Mouse (Mus musculus) heart, embryonic 14.5 days (tissue): Measurements from ENCODE around the gene Rab3il1. TPM values are rescaled to one million over a fixed set of nuclear protein-coding genes. Genes with fewer than 3 reads are reported as not detected.

Experiments used
- ATAC-seq: fragments of 200-750 bp; cut with Nextera tagmentation; 2 replicates; pipeline ENCODE4 v1.8.0; 2017; ENCODE audit warnings: low read depth, moderate TSS enrichment; ENCODE audit not compliant: insufficient number of reproducible peaks, insufficient read depth, low FRiP score
- H3K27ac ChIP-seq, 2 experiments: fragments of 200-500 bp in 1 of 2; fragments of 300-500 bp in 1 of 2; sonication (generic) in 1 of 2; replicated peaks in 1 of 2; 2 replicates each; pipeline ENCODE4 v1.5.1; 2012 to 2014; ENCODE audit warnings: low read depth in 2 of 2, low read length in 2 of 2, control low read depth in 1 of 2, mild to moderate bottlenecking in 1 of 2, mixed read lengths in 1 of 2; ENCODE audit not compliant: control insufficient read depth in 1 of 2, insufficient read depth in 1 of 2
- H3K27me3 ChIP-seq: fragments of 300-500 bp; sonication (generic); 2 replicates; pipeline ENCODE4 v1.6.1; 2014; ENCODE audit warnings: mild to moderate bottlenecking, low read length, control low read depth; ENCODE audit not compliant: control insufficient read depth, insufficient read depth
- H3K36me3 ChIP-seq: fragments of 300-500 bp; sonication (generic); 2 replicates; pipeline ENCODE4 v1.6.1; 2014; ENCODE audit warnings: mild to moderate bottlenecking, control low read depth, low read length, mixed read lengths; ENCODE audit not compliant: control insufficient read depth, insufficient read depth
- H3K4me1 ChIP-seq, 2 experiments: fragments of 200-500 bp in 1 of 2; fragments of 300-500 bp in 1 of 2; sonication (generic) in 1 of 2; 2 replicates each; pipeline ENCODE4 v1.6.1; 2012 to 2014; ENCODE audit warnings: low read length in 2 of 2, control low read depth in 1 of 2, mixed read lengths in 1 of 2; ENCODE audit not compliant: control insufficient read depth in 2 of 2, insufficient read depth in 2 of 2
- H3K4me2 ChIP-seq: fragments of 300-500 bp; sonication (generic); 2 replicates; pipeline ENCODE4 v1.6.1; 2014; ENCODE audit warnings: mild to moderate bottlenecking, low read length
- H3K4me3 ChIP-seq, 2 experiments: fragments of 200-500 bp in 1 of 2; fragments of 300-500 bp in 1 of 2; sonication (generic) in 1 of 2; 2 replicates each; pipeline ENCODE4 v1.5.1; 2012 to 2014; ENCODE audit warnings: low read length in 2 of 2, mild to moderate bottlenecking in 2 of 2, control low read depth in 1 of 2, low read depth in 1 of 2, moderate library complexity in 1 of 2; ENCODE audit not compliant: control insufficient read depth in 1 of 2, insufficient read depth in 1 of 2
- H3K9ac ChIP-seq: fragments of 300-500 bp; sonication (generic); 2 replicates; pipeline ENCODE4 v1.6.1; 2014; ENCODE audit warnings: mild to moderate bottlenecking, low read length
- H3K9me3 ChIP-seq: fragments of 300-500 bp; sonication (generic); 2 replicates; pipeline ENCODE4 v1.6.1; 2016; ENCODE audit warnings: low read length, control low read depth; ENCODE audit not compliant: control insufficient read depth
- WGBS: fragments of 180-500 bp; shearing (Covaris S2); extraction: QIAGEN DNeasy Blood & Tissue Kit; methylation state at CpG from one replicate; pipeline ENCODE4 v1.1.7; 2014; 5-methylcytosine and 5-hydroxymethylcytosine counted together
- polyA plus RNA-seq: library from polyadenylated mRNA; unstranded; fragments of >200 nt; fragmentation: Nextera tagmentation; extraction: Ambion mirVana; gene quantifications from 2 replicates; pipeline ENCODE4 v1.2.1, GENCODE M21; 2014

Gene Rab3il1
- polyA plus RNA-seq, 1 experiment from 2014 or later: 27.6 TPM

GRCm38 (mm10) chr19:10017637-10018526 lies 16.4 kb downstream of the Rab3il1 start:
- peak overlapping the region; percentile 82 for H3K9ac ChIP-seq
- peak; percentile 94 for ATAC-seq
- no peaks in the 10 kb centered on the region for H3K27me3 ChIP-seq
- peaks cover 30 to 54% of the 10 kb centered on the region in 2 experiments for H3K4me1 ChIP-seq
- H3K9me3 ChIP-seq: no peaks in the 10 kb centered on the region
- peak overlapping the region; percentile 58 to 68 for H3K4me3 ChIP-seq
- WGBS: 6% methylated on average over 43 of the region's 44 CpGs
- peak overlapping the region; percentile 37 to 73 for H3K27ac ChIP-seq
- H3K4me2 ChIP-seq: peak overlapping the region; percentile 97
- H3K36me3 ChIP-seq: no peaks in the 10 kb centered on the region

- Histone ChIP-seq H3K27me3 (no peaks in the 10 kb centered on the region), H3K9ac (peak overlapping the region; percentile 82), H3K4me3 (peak overlapping the region; percentile 58 to 68), H3K9me3 (no peaks in the 10 kb centered on the region), H3K4me1 (peaks cover 25 to 52% of the 10 kb centered on the region in 2 experiments), H3K4me2 (peak overlapping the region; percentile 97), H3K36me3 (no peaks in the 10 kb centered on the region), H3K27ac (peak overlapping the region; percentile 37 to 73)
- WGBS: 3% methylated on average over 3 of the region's 3 CpGs
- ATAC-seq: no peak
Measured at GRCm38 (mm10) chr19:10018527-10018818, 17.0 kb downstream of the Rab3il1 start.

GRCm38 (mm10) chr19:10019214-10019760 lies 17.8 kb downstream of the Rab3il1 start:
- peak overlapping the region; percentile 58 to 68 for H3K4me3 ChIP-seq
- no peaks in the 10 kb centered on the region for H3K27me3 ChIP-seq
- H3K9ac ChIP-seq: peak overlapping the region; percentile 82
- peak overlapping the region; percentile 97 for H3K4me2 ChIP-seq
- 71% methylated on average over 4 of the region's 4 CpGs for WGBS
- no peaks in the 10 kb centered on the region for H3K9me3 ChIP-seq
- 0 out of 4 replicates have a peak overlapping the region, but pooled peaks of 1 of the 2 experiments have one; percentile 17 for H3K27ac ChIP-seq
- H3K4me1 ChIP-seq: peaks cover 23 to 51% of the 10 kb centered on the region in 2 experiments
- no peak for ATAC-seq
- H3K36me3 ChIP-seq: no peaks in the 10 kb centered on the region

GRCm38 (mm10) chr19:10021981-10022380 lies 20.5 kb downstream of the Rab3il1 start:
- Histone ChIP-seq H3K4me3 (no peak overlapping the region), H3K27ac (0 out of 4 replicates have a peak overlapping the region, but pooled peaks of 1 of the 2 experiments have one; percentile 77), H3K4me2 (peak overlapping the region; percentile 22; the same call in 1 of the 2 replicates), H3K27me3 (no peaks in the 10 kb centered on the region), H3K36me3 (peaks cover under 1% of the 10 kb centered on the region; the same call in 1 of the 2 replicates), H3K4me1 (peaks cover 30 to 57% of the 10 kb centered on the region in 2 experiments), H3K9ac (no peak overlapping the region), H3K9me3 (no peaks in the 10 kb centered on the region)
- no peak for ATAC-seq
- 78% methylated on average over 2 of the region's 2 CpGs for WGBS

- peak overlapping the region; percentile 22; the same call in 1 of the 2 replicates for H3K4me2 ChIP-seq
- H3K9ac ChIP-seq: peak overlapping the region; percentile 28
- peaks cover 28 to 52% of the 10 kb centered on the region in 2 experiments for H3K4me1 ChIP-seq
- no peaks in the 10 kb centered on the region for H3K27me3 ChIP-seq
- WGBS: 68% methylated on average over 5 of the region's 5 CpGs
- H3K4me3 ChIP-seq: no peak overlapping the region
- H3K27ac ChIP-seq: peak overlapping the region; percentile 28 to 77
- no peaks in the 10 kb centered on the region for H3K9me3 ChIP-seq
- ATAC-seq: no peak
- peaks cover 7% of the 10 kb centered on the region for H3K36me3 ChIP-seq
Measured at GRCm38 (mm10) chr19:10022414-10023303, 21.2 kb downstream of the Rab3il1 start.

GRCm38 (mm10) chr19:10023304-10023758 lies 21.9 kb downstream of the Rab3il1 start:
- H3K4me3 ChIP-seq: no peak overlapping the region
- 39% methylated on average over 9 of the region's 9 CpGs for WGBS
- H3K36me3 ChIP-seq: peaks cover 13% of the 10 kb centered on the region
- H3K4me1 ChIP-seq: peaks cover 26 to 50% of the 10 kb centered on the region in 2 experiments
- no peaks in the 10 kb centered on the region for H3K27me3 ChIP-seq
- no peak overlapping the region; the same call in 1 of the 2 replicates for H3K9ac ChIP-seq
- no peaks in the 10 kb centered on the region for H3K9me3 ChIP-seq
- peak overlapping the region; percentile 46 to 77 for H3K27ac ChIP-seq
- ATAC-seq: no peak
- peak overlapping the region; percentile 22; the same call in 1 of the 2 replicates for H3K4me2 ChIP-seq
